Mouse (Mus musculus) MEL (cell line): ENCODE measurements around the gene Med12l. TPM values are rescaled to one million over a fixed set of nuclear protein-coding genes. Genes with fewer than 3 reads are reported as not detected.

Source experiments
- DNase-seq: peaks from one replicate; pipeline ENCODE4 v3.0.0; 2011; ENCODE audit warnings: low read depth, low spot score
- H3K27ac ChIP-seq: 2 replicates; pipeline ENCODE4 v1.5.1; 2012; ENCODE audit warnings: low read depth, mild to moderate bottlenecking, control low read depth, low read length, moderate library complexity; ENCODE audit not compliant: control insufficient read depth
- H3K27me3 ChIP-seq, 2 experiments: fragments of 150-350 bp in 1 of 2; sonication (generic) in 1 of 2; 2 replicates each; pipeline ENCODE4 v1.6.1; 2012; ENCODE audit warnings: low read length in 2 of 2, mild to moderate bottlenecking in 2 of 2, improper control_type of control experiment in 1 of 2, moderate library complexity in 1 of 2; ENCODE audit not compliant: insufficient read depth in 2 of 2, control insufficient read depth in 1 of 2
- H3K36me3 ChIP-seq, 2 experiments: 2 replicates each; pipeline ENCODE4 v1.6.1; 2012 to 2014; ENCODE audit warnings: low read length in 2 of 2, improper control_type of control experiment in 1 of 2, inconsistent platforms in 1 of 2, mild to moderate bottlenecking in 1 of 2; ENCODE audit not compliant: insufficient read depth in 2 of 2, control insufficient read depth in 1 of 2
- H3K4me1 ChIP-seq, 2 experiments: fragments of 150-350 bp in 1 of 2; sonication (generic) in 1 of 2; 2 replicates each; pipeline ENCODE4 v1.6.1; 2012; ENCODE audit warnings: low read length in 2 of 2, improper control_type of control experiment in 1 of 2, mild to moderate bottlenecking in 1 of 2; ENCODE audit not compliant: insufficient read depth in 2 of 2, control insufficient read depth in 1 of 2
- H3K4me3 ChIP-seq, 2 experiments: fragments of 150-350 bp in 1 of 2; sonication (generic) in 1 of 2; 2 replicates each; pipeline ENCODE4 v1.5.1; 2012; ENCODE audit warnings: low read depth in 2 of 2, low read length in 2 of 2, mild to moderate bottlenecking in 2 of 2, moderate library complexity in 2 of 2, control low read depth in 1 of 2, improper control_type of control experiment in 1 of 2; ENCODE audit not compliant: control insufficient read depth in 1 of 2, insufficient read depth in 1 of 2
- H3K79me2 ChIP-seq: 2 replicates; pipeline ENCODE4 v1.6.1; 2012; ENCODE audit warnings: mild to moderate bottlenecking, low read length, moderate library complexity; ENCODE audit not compliant: control insufficient read depth, poor library complexity, insufficient read depth
- H3K9ac ChIP-seq: 2 replicates; pipeline ENCODE4 v1.6.1; 2012; ENCODE audit warnings: low read depth, mild to moderate bottlenecking, control low read depth, low read length, moderate library complexity; ENCODE audit not compliant: control insufficient read depth, poor library complexity, severe bottlenecking
- H3K9me3 ChIP-seq: fragments of 150-350 bp; sonication (generic); replicated peaks from 2 replicates; pipeline ENCODE4 v1.6.1; 2012; ENCODE audit warnings: mild to moderate bottlenecking, low read length, improper control_type of control experiment, moderate library complexity; ENCODE audit not compliant: insufficient read depth
- ETS1 ChIP-seq: IDR thresholded peaks from 2 replicates; pipeline ENCODE4 v1.6.1; 2012; ENCODE audit warnings: low read depth, mild to moderate bottlenecking, inconsistent platforms, low read length, improper control_type of control experiment, moderate library complexity
- GABPA ChIP-seq: IDR thresholded peaks from 2 replicates; pipeline ENCODE4 v1.6.1; 2012; ENCODE audit warnings: low read depth, mild to moderate bottlenecking, inconsistent platforms, low read length, improper control_type of control experiment, moderate library complexity
- JUND ChIP-seq: IDR thresholded peaks from 2 replicates; pipeline ENCODE4 v1.6.1; 2011; ENCODE audit warnings: low read depth, mild to moderate bottlenecking, improper control_type of control experiment, low read length
- KAT2A ChIP-seq: conservative IDR thresholded peaks from 2 replicates; pipeline ENCODE4 v1.6.1; 2012; ENCODE audit warnings: low read depth, low read length, improper control_type of control experiment, inconsistent platforms
- MAFK ChIP-seq: IDR thresholded peaks from 2 replicates; pipeline ENCODE4 v1.6.1; 2011; ENCODE audit warnings: low read depth, mild to moderate bottlenecking, low read length, improper control_type of control experiment, borderline replicate concordance
- MAX ChIP-seq: IDR thresholded peaks from 2 replicates; pipeline ENCODE4 v1.6.1; 2011; ENCODE audit warnings: low read length, improper control_type of control experiment
- MAZ ChIP-seq: IDR thresholded peaks from 2 replicates; pipeline ENCODE4 v1.6.1; 2012; ENCODE audit warnings: low read depth, mild to moderate bottlenecking, inconsistent platforms, low read length, improper control_type of control experiment
- MEF2A ChIP-seq: IDR thresholded peaks from 2 replicates; pipeline ENCODE4 v1.6.1; 2014; ENCODE audit warnings: low read depth, mild to moderate bottlenecking, inconsistent platforms, low read length, improper control_type of control experiment; ENCODE audit not compliant: poor library complexity, insufficient replicate concordance, severe bottlenecking; ENCODE audit errors: extremely low read depth
- MYB ChIP-seq: IDR thresholded peaks from 2 replicates; pipeline ENCODE4 v1.6.1; 2011; ENCODE audit warnings: mild to moderate bottlenecking, low read depth, low read length, improper control_type of control experiment
- MYC ChIP-seq: IDR thresholded peaks from 2 replicates; pipeline ENCODE4 v1.6.1; 2011; ENCODE audit warnings: low read depth, mild to moderate bottlenecking, low read length, improper control_type of control experiment, moderate library complexity
- NRF1 ChIP-seq: IDR thresholded peaks from 2 replicates; pipeline ENCODE4 v1.6.1; 2014; ENCODE audit warnings: low read depth, mild to moderate bottlenecking, inconsistent platforms, low read length, improper control_type of control experiment, moderate library complexity; ENCODE audit not compliant: poor library complexity, insufficient read depth, severe bottlenecking
- POLR2A ChIP-seq, 2 experiments: IDR thresholded peaks; 2 replicates each; pipeline ENCODE4 v1.6.1; 2011 to 2012; ENCODE audit warnings: low read length in 2 of 2, mild to moderate bottlenecking in 2 of 2, control low read depth in 1 of 2, improper control_type of control experiment in 1 of 2, low read depth in 1 of 2, moderate library complexity in 1 of 2; ENCODE audit not compliant: control insufficient read depth in 1 of 2, insufficient read depth in 1 of 2, poor library complexity in 1 of 2
- POLR2AphosphoS5 ChIP-seq: IDR thresholded peaks from 2 replicates; pipeline ENCODE4 v1.6.1; 2012; ENCODE audit warnings: low read depth, borderline replicate concordance, mild to moderate bottlenecking, inconsistent platforms, low read length, moderate library complexity, mixed read lengths
- RAD21 ChIP-seq: IDR thresholded peaks from 2 replicates; pipeline ENCODE4 v1.6.1; 2011; ENCODE audit warnings: mild to moderate bottlenecking, low read depth, low read length, improper control_type of control experiment
- SIN3A ChIP-seq: IDR thresholded peaks from 2 replicates; pipeline ENCODE4 v1.6.1; 2012; ENCODE audit warnings: low read length, improper control_type of control experiment, inconsistent platforms
- SMC3 ChIP-seq: IDR thresholded peaks from 2 replicates; pipeline ENCODE4 v1.6.1; 2011; ENCODE audit warnings: low read depth, low read length, improper control_type of control experiment
- UBTF ChIP-seq: IDR thresholded peaks from 2 replicates; pipeline ENCODE4 v1.6.1; 2012; ENCODE audit warnings: low read depth, mild to moderate bottlenecking, inconsistent platforms, low read length, improper control_type of control experiment, moderate library complexity, borderline replicate concordance; ENCODE audit not compliant: insufficient read depth
- USF2 ChIP-seq, 2 experiments: IDR thresholded peaks; 2 replicates each; pipeline ENCODE4 v1.6.1; 2011 to 2012; ENCODE audit warnings: improper control_type of control experiment in 2 of 2, low read length in 2 of 2, borderline replicate concordance in 1 of 2, inconsistent platforms in 1 of 2, low read depth in 1 of 2, mild to moderate bottlenecking in 1 of 2; ENCODE audit not compliant: insufficient read depth in 1 of 2
- ZNF384 ChIP-seq: IDR thresholded peaks from 2 replicates; pipeline ENCODE4 v1.6.1; 2012; ENCODE audit warnings: low read depth, mild to moderate bottlenecking, inconsistent platforms, low read length, improper control_type of control experiment
- polyA plus RNA-seq, 2 experiments: library from polyadenylated mRNA; stranded (reverse) in 1 of 2; unstranded in 1 of 2; fragments of >175 nt in 1 of 2; fragments of >200 nt in 1 of 2; gene quantifications; 2 replicates each; pipeline versions ENCODE4 v1.2.1 to v1.2.4; 2012; ENCODE audit warnings: low replicate concordance in 2 of 2, low read depth in 1 of 2; ENCODE audit not compliant: insufficient read length in 2 of 2, insufficient read depth in 1 of 2, missing spikeins in 1 of 2
- total RNA-seq: library from RNA; depleted of rRNA; stranded (reverse); fragments of 300-350 nt; gene quantifications from 2 replicates; pipeline ENCODE4 v1.2.3, GENCODE M21; 2012

Med12l gene
- total and polyA plus RNA-seq, 3 experiments, result 0.03 TPM; not detected in 2

GRCm38 (mm10) chr3:59021236-59021635, 15.6 kb downstream of the Med12l start:
- Histone ChIP-seq H3K27ac (no peak overlapping the region), H3K9ac (no peak overlapping the region)

GRCm38 (mm10) chr3:59022251-59022650, 16.6 kb downstream of the Med12l start:
- no peak overlapping the region for H3K4me3 ChIP-seq
- no peak for DNase-seq
- H3K27me3 ChIP-seq, result peaks cover 0 to 2% of the 10 kb centered on the region in 2 experiments; a peak in 2 of 4 replicates
- no peak overlapping the region for H3K27ac ChIP-seq
- no peaks in the 10 kb centered on the region for H3K4me1 ChIP-seq
- H3K9me3 ChIP-seq, result no peaks in the 10 kb centered on the region
- no peak for TF ChIP-seq UBTF
- TF ChIP-seq MYB, result no peak
- no peak for TF ChIP-seq MYC
- TF ChIP-seq GABPA, result no peak
- TF ChIP-seq NRF1, result no peak
- TF ChIP-seq MAX, result no peak
- no peak for TF ChIP-seq SMC3
- no peak for TF ChIP-seq MEF2A
- TF ChIP-seq POLR2AphosphoS5, result no peak
- no peak for TF ChIP-seq ZNF384
- TF ChIP-seq MAFK, result no peak
- no peaks in the 10 kb centered on the region for H3K79me2 ChIP-seq
- no peak overlapping the region for H3K9ac ChIP-seq
- H3K36me3 ChIP-seq, result no peaks in the 10 kb centered on the region

More at GRCm38 (mm10) chr3:59021236-59021635, 15.6 kb downstream of the Med12l start:
- H3K4me3 ChIP-seq, result no peak overlapping the region
- H3K4me1 ChIP-seq, result no peaks in the 10 kb centered on the region
- H3K79me2 ChIP-seq, result no peaks in the 10 kb centered on the region
- no peaks in the 10 kb centered on the region for H3K9me3 ChIP-seq
- H3K36me3 ChIP-seq, result no peaks in the 10 kb centered on the region
- TF ChIP-seq JUND, result no peak
- no peak for TF ChIP-seq SIN3A
- TF ChIP-seq POLR2AphosphoS5, result no peak
- TF ChIP-seq UBTF, result no peak
- TF ChIP-seq POLR2A (IDR thresholded peaks at IDR 0.05; ENCODE audit: control insufficient read depth in 1 of 2, insufficient read depth in 1 of 2, low read depth in 1 of 2, low read length in 2 of 2, poor library complexity in 1 of 2), result no peak
- TF ChIP-seq USF2 (IDR thresholded peaks at IDR 0.05; ENCODE audit: borderline replicate concordance in 1 of 2, insufficient read depth in 1 of 2, low read depth in 1 of 2, low read length in 2 of 2), result no peak
- no peak for TF ChIP-seq MAZ
- no peak for TF ChIP-seq MEF2A
- TF ChIP-seq KAT2A, result no peak
- no peak for TF ChIP-seq MYB
- TF ChIP-seq ETS1, result no peak
- no peak for TF ChIP-seq RAD21
- DNase-seq, result no peak
- peaks cover 0 to 2% of the 10 kb centered on the region in 2 experiments; a peak in 2 of 4 replicates for H3K27me3 ChIP-seq
